Mouse (Mus musculus) naive thymus-derived CD4-positive, alpha-beta T cell, adult 2 months (primary cell): ENCODE data around the gene Nkiras1.
"Not testable (repeated sequence)": the region's sequence is repeated elsewhere in the genome, so short reads cannot be mapped to it uniquely, and the experiment has no call there.

Experiments
- DNase-seq: peaks from one replicate; pipeline ENCODE4 v3.0.0-alpha.2; 2011; ENCODE audit warnings: low read depth

The Nkiras1 gene

DNA sequence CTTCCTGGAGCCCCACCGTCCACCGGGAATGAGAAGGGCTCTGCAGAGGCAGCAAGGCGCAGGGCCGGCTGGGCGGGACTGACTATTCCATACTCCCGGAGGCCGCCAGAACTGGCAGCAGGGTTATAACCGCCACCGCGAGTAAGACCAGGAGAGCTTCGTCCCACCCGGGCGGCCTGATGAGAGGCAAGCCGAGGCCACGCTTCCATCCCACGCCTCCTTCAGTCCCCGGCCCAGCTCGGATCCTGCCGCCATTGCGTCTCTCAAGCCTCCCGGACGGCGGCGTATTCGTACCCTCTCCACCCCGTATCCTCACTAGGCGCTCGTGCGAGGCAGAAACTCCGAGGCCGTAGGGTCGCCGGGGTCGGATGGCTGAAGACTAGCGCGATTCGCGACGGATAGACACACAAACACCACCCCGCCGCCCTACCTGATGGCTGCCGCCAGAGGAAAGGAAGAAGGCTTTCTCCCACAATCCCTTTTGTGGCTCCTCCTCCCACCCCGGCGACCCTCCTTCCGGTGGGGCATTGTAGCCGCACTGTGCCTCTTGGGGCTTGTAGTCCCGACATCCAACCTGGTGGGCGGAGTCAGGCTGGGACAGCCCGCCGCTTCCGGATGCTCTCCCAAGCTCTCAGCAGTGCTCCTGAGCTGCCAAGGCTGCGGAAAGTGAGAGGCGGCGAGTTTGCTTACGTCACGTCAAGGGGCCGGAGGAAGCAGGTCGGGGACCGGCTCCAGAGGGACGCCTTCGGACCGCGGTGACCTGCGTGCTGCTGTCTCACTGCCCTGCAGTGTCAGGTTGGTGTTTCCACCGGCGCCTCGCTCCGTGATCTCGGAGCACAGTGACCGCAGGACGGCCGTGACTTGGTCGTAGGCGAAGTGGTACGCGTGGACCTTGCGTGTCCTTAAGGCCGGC, at the start of gene Nkiras1, which contains the start of gene Rpl15:
Gene Nkiras1, plus strand, starts transcription at position 608 of the 913 bp plus-strand sequence.
Gene Rpl15, minus strand, starts transcription at position 863 of the 913 bp plus-strand sequence.
- DNase-seq, result peak; percentile 97

DNA sequence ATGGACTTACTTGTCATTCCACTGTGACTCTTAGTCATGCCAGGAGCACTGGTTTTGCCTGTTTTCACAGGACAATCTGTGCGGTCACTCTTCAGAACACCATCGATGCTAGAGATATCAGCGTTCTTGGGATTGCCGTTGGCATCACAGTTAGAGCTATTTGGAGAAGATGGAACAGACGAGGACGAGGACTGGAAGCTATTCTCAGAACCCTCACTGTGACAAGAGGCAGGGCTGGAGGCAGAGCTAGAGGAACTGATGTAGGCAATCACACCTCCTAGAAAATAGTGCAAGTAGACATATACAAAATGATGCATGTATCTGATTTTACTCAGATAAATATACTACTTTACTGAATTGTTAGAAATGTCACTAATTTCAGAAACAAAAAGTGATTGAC, 49.0 kb upstream of the Nkiras1 start:
- no peak for DNase-seq

DNA sequence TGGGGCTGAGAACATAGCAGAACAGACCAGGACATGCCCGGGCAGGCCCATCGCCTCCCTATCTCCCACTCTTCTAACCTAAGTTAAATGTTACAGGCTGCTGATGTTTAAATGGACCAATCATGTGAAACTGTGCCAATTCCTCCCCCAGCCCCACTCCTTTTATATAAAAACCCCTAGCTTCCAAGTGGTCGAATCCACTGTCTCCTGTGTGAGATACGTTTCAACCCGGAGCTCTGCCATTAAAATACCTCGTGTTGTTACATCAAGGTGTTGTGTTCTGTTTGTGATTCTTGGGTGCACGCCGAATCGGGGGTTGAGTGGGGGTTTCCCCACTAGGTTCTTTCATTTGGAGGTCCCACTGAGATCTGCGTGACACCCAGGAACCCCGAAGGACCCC, 45.5 kb upstream of the Nkiras1 start:
- DNase-seq, result not testable (repeated sequence)

DNA sequence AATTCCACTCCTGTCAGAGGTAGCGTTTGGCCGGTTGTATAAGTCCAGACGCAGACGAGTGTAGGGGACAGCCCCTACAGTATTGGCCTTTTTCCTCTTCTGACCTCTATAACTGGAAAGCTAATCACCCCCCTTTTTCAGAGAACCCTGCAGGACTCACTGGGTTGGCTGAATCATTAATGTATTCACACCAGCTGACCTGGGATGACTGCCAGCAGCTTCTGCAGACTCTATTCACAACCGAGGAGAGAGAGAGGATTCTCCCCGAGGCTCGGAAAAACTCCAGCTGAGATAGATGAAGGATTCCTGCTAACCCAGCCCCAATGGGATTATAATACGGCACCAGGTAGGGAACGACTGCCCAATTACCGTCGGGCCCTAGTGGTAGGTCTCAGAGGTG, 44.8 kb upstream of the Nkiras1 start:
- not testable (repeated sequence) for DNase-seq

DNA sequence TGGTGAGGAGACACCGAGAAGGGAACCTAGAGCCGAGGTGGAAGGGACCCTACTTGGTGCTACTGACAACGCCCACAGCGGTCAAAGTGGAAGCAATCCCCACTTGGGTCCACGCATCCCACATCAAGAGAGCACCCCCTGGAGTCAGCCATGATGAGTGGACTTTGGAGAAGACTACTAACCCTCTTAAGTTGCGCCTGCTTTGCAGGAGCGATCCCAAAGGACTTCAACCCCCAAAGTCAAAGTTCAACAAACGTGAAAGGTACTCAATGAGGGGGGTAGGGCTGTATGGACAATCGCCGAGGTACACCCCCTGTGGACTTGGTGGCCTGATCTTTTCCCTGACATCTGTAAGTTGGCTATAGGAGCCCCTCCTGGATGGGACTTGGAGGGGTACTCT, 41.2 kb upstream of the Nkiras1 start:
- not testable (repeated sequence) for DNase-seq

DNA sequence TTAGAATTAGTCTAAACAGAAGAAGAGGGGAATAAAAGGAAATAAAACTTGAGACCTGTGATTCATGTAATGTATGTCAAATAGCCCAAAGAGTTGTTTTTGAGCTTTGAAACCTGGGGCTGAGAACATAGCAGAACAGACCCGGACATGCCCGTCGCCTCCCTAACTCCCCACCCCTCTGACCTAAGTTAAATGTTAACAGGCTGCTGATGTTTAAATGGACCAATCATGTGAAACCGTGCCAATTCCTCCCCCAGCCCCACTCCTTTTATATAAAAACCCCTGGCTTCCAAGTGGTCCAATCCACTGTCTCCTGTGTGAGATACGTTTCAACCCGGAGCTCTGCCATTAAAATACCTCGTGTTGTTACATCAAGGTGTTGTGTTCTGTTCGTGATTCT, 39.1 kb upstream of the Nkiras1 start:
- not testable (repeated sequence) for DNase-seq

DNA sequence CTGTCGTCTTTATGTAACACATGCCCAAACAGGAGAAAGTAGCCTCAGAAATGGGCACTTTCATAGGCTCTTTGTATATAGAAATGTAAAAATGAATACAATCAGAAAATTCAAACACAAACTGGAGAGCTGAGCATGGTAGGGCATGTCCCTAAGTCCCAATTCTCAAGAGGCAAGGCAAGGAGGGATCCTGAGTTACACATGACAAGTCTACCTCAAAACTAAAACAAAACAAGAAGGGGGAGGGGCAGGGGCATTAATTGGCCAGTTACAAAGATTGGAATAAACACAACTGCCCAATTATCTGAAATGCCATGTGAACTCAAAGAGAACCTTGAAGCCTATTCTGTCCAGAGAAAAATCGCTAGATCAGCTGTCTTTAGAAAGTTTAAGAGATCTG, 37.9 kb upstream of the Nkiras1 start:
- no peak for DNase-seq

DNA sequence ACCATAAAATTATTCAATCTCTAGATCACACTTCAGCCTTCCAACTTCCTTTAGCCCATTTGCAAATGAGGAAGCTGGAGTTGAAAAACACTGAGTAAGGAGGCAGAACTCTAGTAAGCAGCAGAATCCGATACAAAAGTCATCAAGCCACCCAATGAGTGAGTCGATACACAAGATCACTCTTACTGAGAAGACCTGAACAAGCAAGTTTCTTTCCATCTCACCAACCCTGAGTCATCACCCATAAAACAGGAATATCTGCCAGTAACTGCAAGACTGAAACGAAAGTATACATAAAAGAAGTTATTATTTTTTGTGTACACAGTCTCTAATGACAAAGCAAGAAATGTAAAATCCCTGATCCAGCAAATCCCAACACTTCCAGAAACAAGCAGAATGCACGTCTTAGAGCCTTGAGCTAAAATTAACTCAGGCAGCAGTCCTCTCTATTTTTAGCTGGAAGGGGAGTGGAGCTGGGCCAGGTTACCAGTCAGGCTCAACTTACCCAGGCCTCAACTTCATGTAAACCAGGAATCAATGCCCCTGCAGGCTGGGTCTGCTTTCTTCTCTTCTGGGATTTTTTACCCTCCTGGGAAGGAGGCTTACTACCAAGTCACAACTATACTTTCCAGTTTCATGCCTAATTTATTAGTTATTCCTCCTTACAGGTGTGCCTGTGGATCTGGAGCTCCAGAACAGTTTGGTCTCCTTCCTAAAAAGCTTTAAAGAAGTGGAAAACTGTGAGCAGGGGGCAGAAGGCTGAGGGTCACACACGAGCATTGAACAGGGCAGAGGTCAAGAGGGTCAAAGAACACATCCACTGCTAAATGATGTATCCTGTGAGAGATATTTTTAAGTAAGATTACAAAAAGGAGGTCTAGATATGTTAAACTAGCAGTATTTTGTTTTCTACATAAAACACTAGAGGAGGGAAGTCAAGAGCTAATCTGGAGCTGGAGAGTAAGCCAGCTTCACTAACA, 36.7 kb upstream of the Nkiras1 start:
- DNase-seq, result peak; percentile 20

DNA sequence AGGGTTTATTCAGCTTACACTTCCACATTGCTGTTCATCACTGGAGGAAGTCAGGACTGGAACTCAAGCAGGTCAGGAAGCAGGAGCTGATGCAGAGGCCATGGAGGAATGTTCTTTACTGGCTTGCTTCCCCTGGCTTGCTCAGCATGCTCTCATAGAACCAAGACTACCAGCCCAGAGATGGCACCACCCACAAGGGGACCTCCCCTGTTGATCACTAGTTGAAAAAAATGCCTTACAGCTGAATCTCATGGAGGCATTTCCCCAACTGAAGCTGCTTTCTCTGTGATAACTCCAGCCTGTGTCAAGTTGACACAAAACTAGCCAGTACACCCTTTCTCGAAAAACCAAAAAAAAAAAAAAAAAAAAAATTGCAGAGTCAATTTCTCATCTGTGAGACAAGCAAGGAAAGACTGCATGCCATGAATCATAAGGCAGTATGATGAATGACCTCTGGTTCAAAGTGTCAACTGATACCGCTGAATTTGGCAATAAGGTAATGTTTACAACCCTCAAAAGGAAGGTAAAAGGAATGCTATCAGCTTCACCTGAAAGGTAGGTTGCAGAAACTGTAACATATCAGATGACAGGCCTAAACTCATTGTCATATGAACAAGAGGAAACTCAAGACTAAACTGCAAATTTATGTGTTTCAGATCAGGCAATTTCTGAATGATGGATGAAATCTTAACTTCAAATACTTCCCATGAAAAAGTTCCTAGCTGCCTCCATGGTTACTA, 34.3 kb upstream of the Nkiras1 start:
- peak; percentile 16 for DNase-seq

DNA sequence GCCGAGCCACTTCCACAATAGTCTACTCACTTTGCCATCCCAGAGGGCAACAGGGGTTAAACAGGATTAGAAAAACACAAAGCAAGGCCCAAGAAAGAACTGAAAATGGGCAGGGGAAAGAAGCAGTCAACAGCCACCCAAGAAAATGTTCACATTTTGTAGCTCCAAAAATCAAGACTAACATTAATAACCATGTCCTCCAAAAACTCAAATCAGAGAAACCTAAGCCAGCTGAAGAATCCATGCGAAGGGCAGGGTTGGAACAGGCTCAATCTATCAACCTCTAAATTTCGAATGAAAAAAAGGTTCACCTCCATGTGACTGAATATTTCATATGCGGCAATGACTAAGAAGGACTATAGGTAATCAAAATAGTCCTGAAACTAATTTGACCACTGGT, 33.6 kb upstream of the Nkiras1 start:
- DNase-seq, result peak; percentile 15

DNA sequence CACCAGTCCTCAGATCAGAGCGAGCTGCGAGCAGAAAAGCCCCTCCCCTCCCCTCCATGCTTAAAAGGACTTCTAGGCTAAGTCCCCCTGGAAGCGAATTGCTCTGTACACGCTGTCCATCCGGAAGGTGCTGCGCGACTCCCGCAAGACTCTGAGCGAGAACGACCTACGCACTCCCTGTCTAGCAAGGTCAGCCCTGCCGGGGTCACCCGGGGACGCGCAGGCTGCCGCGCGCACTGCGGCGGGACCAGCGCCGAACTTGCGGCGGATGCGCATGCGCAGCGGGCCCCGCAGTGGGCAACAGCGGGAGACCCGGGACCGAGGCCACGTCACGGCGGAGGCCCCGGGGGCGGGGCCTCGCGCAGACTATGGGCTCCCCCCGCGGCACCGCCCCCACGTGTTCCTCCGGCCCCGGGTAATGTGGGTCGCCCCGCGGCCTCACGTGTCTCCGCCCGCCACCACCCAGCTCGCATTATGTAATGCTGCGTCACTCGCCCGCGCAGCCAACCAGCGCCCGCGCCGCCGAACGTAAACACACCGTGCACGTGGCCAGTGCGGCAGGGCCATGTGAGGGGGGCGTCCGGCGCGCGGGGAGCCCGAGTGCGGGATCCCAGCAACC, 32.7 kb upstream of the Nkiras1 start:
- DNase-seq, result peak; percentile 98

DNA sequence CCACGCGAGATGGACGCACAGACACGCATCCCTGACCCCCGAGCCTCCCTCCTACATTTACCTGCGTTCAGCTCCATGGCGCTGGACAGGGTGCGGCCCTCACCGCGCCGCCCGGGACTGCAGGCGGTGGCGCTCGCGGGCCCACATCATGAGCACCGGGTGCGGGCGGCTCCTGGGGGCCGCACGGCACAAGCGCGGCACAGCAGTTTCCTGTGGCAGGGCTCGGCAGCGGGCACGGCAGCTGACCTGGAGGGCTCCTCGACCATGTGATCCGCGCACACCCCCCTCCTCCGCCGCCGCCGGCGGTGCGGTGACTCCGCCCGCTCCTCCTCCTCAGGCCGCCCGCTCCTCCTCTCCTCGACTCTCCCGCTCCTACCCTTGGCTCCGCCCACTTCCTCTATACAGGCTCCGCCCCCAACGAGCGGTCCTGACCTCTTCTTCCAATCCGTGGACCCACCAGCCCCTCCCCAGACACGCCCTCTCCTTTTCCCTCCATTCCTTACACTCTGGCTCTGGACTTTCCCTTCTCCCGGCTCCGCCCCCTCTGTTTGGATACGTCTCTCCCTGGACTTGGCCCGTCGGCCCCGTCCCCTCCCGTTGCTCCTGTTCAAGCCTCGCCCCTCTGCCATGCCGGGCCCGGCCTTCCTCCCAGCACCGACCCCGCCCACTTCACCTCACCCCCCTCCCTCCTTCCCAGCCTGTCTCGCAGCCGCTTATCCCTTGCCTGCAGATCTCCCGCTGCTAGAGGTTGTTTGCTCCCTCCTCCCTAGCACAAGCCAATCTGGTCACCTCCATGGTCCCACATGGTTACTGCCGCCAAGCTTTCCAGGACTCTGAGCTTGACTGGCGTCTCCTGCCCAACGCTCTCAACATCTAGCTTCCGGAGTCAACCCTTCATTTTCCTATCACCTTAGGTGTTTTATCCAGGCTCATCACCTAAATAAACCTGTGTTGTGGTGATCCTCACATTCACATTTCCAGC, 31.9 kb upstream of the Nkiras1 start, which contains the start of gene Nr1d2:
Gene Nr1d2, minus strand, starts transcription at position 378 of the 982 bp plus-strand sequence.
- DNase-seq, result peak; percentile 98

DNA sequence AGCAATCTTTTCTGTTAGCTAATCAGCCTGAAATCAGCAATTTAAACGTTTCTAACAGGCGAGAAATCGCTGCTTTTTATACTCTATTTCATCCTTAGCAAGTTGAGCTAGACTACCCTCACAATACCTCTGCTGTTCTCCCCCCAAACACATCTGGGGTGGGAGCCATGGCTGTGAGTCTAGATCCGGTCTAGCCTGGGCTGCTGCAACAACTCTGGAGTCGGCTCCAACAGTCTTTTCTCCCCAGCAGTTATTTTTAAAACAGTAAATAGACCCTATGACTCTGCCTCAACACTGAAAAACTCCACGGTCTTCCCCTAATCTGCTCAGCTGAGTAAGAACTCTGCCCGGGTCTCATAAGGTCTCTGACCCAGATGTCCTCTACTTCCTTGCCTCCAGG, 30.8 kb upstream of the Nkiras1 start:
- DNase-seq, result no peak

DNA sequence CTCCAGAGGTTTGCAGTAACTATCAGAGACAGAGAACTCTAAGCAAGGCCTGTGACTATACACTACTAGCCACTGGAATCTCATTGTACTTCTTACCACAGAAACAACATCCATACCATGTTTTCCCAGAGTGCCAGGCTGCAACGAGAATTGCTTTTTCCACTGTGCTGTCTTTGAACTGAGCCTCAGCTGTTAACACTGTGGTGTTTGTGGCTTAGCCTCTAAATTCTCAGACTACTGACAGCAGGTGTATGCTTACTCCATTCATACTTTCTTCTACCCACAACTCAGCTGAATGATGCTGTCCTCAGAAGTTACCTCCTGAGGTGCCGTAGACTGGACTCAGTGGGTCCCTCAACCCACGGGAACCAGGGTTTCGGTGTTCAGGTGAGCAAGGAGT, 29.1 kb upstream of the Nkiras1 start:
- DNase-seq, result no peak

DNA sequence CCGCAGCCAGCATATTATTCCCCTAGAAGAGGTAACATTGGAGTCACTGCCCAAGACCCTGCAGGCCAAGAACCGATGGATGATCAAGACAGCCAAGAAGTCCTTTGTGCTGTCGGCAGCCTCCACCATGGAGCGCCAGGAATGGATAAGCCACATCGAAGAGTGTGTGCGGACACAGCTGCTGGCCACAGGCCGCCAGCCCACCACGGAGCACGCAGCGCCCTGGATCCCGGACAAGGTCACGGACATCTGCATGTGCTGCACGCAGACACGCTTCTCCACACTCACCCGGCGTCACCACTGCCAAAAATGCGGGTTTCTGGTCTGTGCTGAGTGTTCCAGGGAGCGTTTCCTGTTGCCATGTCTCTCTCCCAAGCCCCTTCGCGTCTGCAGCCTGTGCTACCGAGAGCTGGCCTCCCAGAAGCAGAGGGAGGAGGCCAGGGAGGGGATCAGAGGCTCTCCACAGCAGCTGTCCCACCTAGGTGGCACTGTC, 28.3 kb upstream of the Nkiras1 start:
- DNase-seq, result no peak

DNA sequence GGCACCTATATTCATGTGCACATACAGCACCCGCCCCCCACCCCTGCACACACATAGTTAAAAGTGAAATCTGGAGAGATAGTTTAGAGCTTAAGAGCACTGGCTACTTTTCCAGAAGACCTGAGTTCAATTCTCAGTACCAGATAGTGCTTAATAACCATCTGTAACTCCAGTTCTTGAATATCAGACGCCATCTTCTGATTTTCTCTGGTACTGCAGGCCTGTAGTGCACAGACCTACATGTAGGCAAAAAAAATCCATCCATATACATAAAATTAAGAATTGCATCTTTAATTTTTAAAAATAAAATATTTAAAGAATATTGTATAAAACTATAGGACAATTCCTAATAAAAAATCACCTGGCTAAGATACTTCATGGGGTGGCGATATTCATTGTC, 9.7 kb upstream of the Nkiras1 start:
- DNase-seq, result no peak

DNA sequence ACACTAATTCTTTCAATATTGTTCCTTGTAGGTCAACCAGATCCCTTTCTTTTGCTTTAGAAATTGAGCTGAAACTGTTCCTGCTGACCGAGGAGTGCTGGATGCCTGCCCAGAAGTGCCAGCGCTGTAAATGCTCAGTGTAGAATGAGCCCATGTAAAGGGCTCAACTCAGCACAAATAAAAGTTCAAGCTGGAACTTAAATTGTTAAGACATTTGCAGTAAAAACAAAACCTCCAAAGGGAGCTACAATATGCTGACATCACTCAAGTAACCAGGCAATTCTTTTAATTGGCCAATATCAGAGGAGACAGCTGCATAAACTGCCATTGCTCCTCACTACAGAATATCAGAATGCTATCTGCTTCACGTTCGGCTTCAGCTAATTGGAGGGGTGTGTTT, 7.5 kb upstream of the Nkiras1 start:
- no peak for DNase-seq

DNA sequence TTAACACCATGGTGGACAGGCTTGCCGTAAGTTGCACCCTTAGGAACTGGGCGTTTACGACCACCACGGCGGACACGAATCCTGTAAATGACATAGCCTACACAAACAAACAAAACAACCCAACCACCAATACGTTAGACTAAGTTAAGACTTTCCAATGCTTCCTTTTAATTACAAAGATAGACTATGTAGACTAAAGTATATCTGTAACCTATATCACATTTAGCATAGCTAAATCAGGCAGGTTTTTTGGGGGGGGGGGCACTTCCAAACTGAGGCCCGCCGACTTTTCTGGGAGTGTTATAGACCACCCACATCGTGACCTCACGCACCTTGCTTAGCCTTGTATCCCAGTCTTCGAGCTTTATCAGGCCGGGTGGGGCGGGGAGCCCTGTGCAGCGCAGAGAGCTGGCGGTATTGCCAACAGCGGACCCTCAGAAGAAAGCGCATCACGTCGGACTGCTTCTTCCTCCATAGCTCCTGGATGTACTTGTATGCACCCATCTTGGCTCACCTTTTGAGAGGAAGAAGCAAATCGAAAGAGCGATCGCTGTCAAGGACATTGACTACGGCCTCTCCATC, 898 bp upstream of the Nkiras1 start:
- DNase-seq, result peak; percentile 23

DNA sequence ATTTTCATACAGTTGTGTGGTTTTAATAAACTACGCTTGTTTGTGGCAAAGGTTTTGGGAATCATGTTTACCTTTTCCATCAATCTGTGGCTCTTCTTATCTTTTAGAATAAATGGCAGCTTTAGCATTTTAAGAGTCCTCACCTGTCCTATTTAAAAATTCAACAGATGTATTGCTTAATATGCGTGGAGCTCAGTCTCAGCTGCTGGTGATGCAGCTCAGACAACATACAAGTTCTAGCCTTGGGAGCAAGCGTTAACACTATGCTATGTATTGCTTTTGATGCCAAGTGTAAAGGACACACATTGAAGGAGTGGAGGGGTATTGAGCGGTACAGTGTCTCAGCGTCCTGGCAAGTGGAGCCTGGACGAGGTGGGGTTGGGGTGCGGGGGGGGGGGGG, 730 bp downstream of the Nkiras1 start:
- DNase-seq, result peak; percentile 42

DNA sequence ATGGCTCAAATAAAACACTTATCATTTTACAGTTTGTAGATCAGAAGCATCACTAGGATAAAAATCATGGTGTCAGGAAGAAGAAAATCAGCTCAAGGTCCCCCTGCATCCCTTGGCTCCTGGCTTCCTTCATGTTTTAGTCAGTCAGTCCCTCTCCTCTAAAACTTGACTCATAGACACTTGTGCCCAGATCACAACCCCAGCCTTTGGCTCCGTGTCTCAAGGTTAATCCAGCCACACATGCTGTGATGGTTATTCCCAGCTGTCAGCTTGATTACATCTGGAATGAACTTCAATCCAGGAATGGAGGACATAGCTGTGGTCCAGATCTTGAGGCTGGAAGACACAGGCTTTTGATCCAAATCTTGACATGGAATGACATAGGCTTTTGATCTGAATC, 3.6 kb downstream of the Nkiras1 start:
- no peak for DNase-seq
